In the genomic region with DNA sequence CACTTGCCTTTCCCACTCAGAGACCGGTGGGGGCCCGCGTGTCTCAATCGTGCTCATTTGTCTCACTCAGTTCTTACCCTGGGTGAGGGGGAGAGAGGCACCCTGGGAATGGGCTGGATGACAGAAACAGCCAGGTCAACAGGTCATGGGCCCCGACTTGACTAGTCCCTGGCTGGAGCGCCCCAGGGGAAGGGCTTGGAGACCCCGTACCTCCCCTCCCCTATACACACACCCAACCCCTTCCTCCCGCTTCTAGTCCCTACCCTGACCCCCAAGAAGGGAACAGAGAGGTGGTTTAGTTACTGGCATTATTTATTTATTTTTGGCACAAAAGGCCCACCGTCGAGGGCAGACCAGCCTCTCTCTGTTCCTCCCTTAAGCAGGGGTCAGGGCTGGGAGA, we compare ENCODE assay signal across 11 mouse cellular contexts. TPM values are rescaled to one million over a fixed set of nuclear protein-coding genes. Genes with fewer than 3 reads are reported as not detected.
DNase-seq lines count a peak whose midpoint lies in the region; ATAC-seq and TF ChIP-seq lines count a peak whose summit lies in the region.
"Had no signal": no experiment of that assay in that cellular context is flagged by ENCODE, and none has a peak within 500 bp of the region (broad histone marks: within the 10 kb centered on the region; RNA-seq: fewer than 3 reads in every experiment).

No protein-coding gene starts in this region.

- WGBS in hindbrain, embryonic 11.5 days = 8% methylated on average over 10 of the region's 10 CpGs
- WGBS in hindbrain, embryonic 14.5 days = 5% methylated on average over 10 of the region's 10 CpGs
- 6% methylated on average over 10 of the region's 10 CpGs for WGBS in stomach, embryonic 14.5 days
- 24% methylated on average over 10 of the region's 10 CpGs for WGBS in stomach, postnatal 0 days
- WGBS in forebrain, embryonic 15.5 days = 17% methylated on average over 10 of the region's 10 CpGs

- no peaks in the 10 kb centered on the region for H3K9me3 ChIP-seq in hindbrain, embryonic 11.5 days (ENCODE audit: control insufficient read depth, low read length)
- H3K9me3 ChIP-seq in hindbrain, embryonic 14.5 days (ENCODE audit: control insufficient read depth, low read length) = no peaks in the 10 kb centered on the region
- no peaks in the 10 kb centered on the region for H3K9me3 ChIP-seq in stomach, embryonic 14.5 days (ENCODE audit: control insufficient read depth, low read depth, low read length)
- H3K9me3 ChIP-seq in stomach, postnatal 0 days (ENCODE audit: control insufficient read depth, low read length) = no peaks in the 10 kb centered on the region
- H3K9me3 ChIP-seq in forebrain, embryonic 15.5 days = no peaks in the 10 kb centered on the region
- H3K9me3 ChIP-seq: G1E had no signal

- peaks cover 7% of the 10 kb centered on the region; the same call in 1 of the 2 replicates for H3K36me3 ChIP-seq in hindbrain, embryonic 11.5 days (ENCODE audit: control insufficient read depth, insufficient read depth, low read length)
- H3K36me3 ChIP-seq in hindbrain, embryonic 14.5 days (replicated peaks; ENCODE audit: control insufficient read depth, insufficient read depth) = peaks cover 43% of the 10 kb centered on the region
- H3K36me3 ChIP-seq in stomach, embryonic 14.5 days (ENCODE audit: control insufficient read depth, insufficient read depth, low read length) = peaks cover 19% of the 10 kb centered on the region
- peaks cover 4% of the 10 kb centered on the region; the same call in 1 of the 2 replicates for H3K36me3 ChIP-seq in stomach, postnatal 0 days (ENCODE audit: control insufficient read depth, insufficient read depth, low read length)
- H3K36me3 ChIP-seq in forebrain, embryonic 15.5 days = peaks cover 26% of the 10 kb centered on the region

- H3K27ac ChIP-seq in hindbrain, embryonic 11.5 days (ENCODE audit: low read depth, low read length) = peak overlapping the region; percentile 48; the same call in 1 of the 2 replicates
- H3K27ac ChIP-seq in hindbrain, embryonic 14.5 days = no peak overlapping the region
- no peak overlapping the region for H3K27ac ChIP-seq in stomach, embryonic 14.5 days (ENCODE audit: low read length)
- H3K27ac ChIP-seq in stomach, postnatal 0 days (replicated peaks) = no peak overlapping the region
- no peak overlapping the region for H3K27ac ChIP-seq in forebrain, embryonic 15.5 days (replicated peaks)

- peaks cover 8% of the 10 kb centered on the region; the same call in 1 of the 2 replicates for H3K4me1 ChIP-seq in hindbrain, embryonic 11.5 days (replicated peaks; ENCODE audit: control insufficient read depth, insufficient read depth, low read length)
- no peaks in the 10 kb centered on the region; the same call in 1 of the 2 replicates for H3K4me1 ChIP-seq in hindbrain, embryonic 14.5 days (replicated peaks; ENCODE audit: control insufficient read depth, insufficient read depth, low read length)
- no peaks in the 10 kb centered on the region; the same call in 1 of the 2 replicates for H3K4me1 ChIP-seq in stomach, embryonic 14.5 days (ENCODE audit: control insufficient read depth, insufficient read depth, low read length)
- H3K4me1 ChIP-seq in stomach, postnatal 0 days (replicated peaks; ENCODE audit: control insufficient read depth, insufficient read depth) = no peaks in the 10 kb centered on the region
- peaks cover 5% of the 10 kb centered on the region for H3K4me1 ChIP-seq in forebrain, embryonic 15.5 days

- no peak overlapping the region for H3K4me3 ChIP-seq in hindbrain, embryonic 11.5 days (ENCODE audit: low read depth, low read length)
- H3K4me3 ChIP-seq in hindbrain, embryonic 14.5 days (replicated peaks; ENCODE audit: low read length) = no peak overlapping the region
- H3K4me3 ChIP-seq in stomach, embryonic 14.5 days (ENCODE audit: low read depth, low read length) = no peak overlapping the region
- H3K4me3 ChIP-seq in stomach, postnatal 0 days (ENCODE audit: low read depth, low read length) = no peak overlapping the region
- H3K4me3 ChIP-seq in forebrain, embryonic 15.5 days = no peak overlapping the region

- no peak overlapping the region; the same call in 1 of the 2 replicates for H3K9ac ChIP-seq in hindbrain, embryonic 11.5 days (ENCODE audit: low read depth, low read length)
- H3K9ac ChIP-seq in hindbrain, embryonic 14.5 days = no peak overlapping the region
- no peak overlapping the region for H3K9ac ChIP-seq in stomach, embryonic 14.5 days (replicated peaks; ENCODE audit: low read depth, low read length)
- no peak overlapping the region for H3K9ac ChIP-seq in stomach, postnatal 0 days (ENCODE audit: low read length)
- H3K9ac ChIP-seq in forebrain, embryonic 15.5 days (replicated peaks) = no peak overlapping the region

- H3K27me3 ChIP-seq in hindbrain, embryonic 11.5 days (ENCODE audit: control insufficient read depth, insufficient read depth, low read length) = no peaks in the 10 kb centered on the region
- no peaks in the 10 kb centered on the region for H3K27me3 ChIP-seq in hindbrain, embryonic 14.5 days (ENCODE audit: control insufficient read depth, insufficient read depth, low read length)
- H3K27me3 ChIP-seq in stomach, embryonic 14.5 days (ENCODE audit: control insufficient read depth, insufficient read depth, low read length) = no peaks in the 10 kb centered on the region
- H3K27me3 ChIP-seq in stomach, postnatal 0 days (ENCODE audit: control insufficient read depth, insufficient read depth, low read length) = no peaks in the 10 kb centered on the region
- H3K27me3 ChIP-seq in forebrain, embryonic 15.5 days = no peaks in the 10 kb centered on the region

- TF ChIP-seq EP300 in stomach, postnatal 0 days (optimal IDR thresholded peaks at IDR 0.05) = no peak

- no peak overlapping the region for H3K4me2 ChIP-seq in hindbrain, embryonic 11.5 days (replicated peaks; ENCODE audit: low read depth, low read length)
- no peak overlapping the region for H3K4me2 ChIP-seq in hindbrain, embryonic 14.5 days (replicated peaks)
- no peak overlapping the region for H3K4me2 ChIP-seq in stomach, embryonic 14.5 days (replicated peaks; ENCODE audit: low read depth, low read length)
- no peak overlapping the region for H3K4me2 ChIP-seq in stomach, postnatal 0 days (replicated peaks; ENCODE audit: low read depth)
- no peak overlapping the region for H3K4me2 ChIP-seq in forebrain, embryonic 15.5 days (replicated peaks)

- no peak for TF ChIP-seq CTCF in stomach, postnatal 0 days (IDR thresholded peaks at IDR 0.05; ENCODE audit: low read depth)

- peak; percentile 25 for ATAC-seq in hindbrain, embryonic 11.5 days (ENCODE audit: low FRiP score)
- ATAC-seq in hindbrain, embryonic 14.5 days (ENCODE audit: low FRiP score) = no peak
- ATAC-seq in stomach, embryonic 14.5 days (ENCODE audit: insufficient number of reproducible peaks, insufficient read depth, low FRiP score, low read depth) = 0 out of 2 replicates have a peak, but pooled peaks have one; percentile 39
- no peak for ATAC-seq in stomach, postnatal 0 days (ENCODE audit: low FRiP score, low TSS enrichment)
- ATAC-seq in forebrain, embryonic 15.5 days (replicated peaks) = 0 out of 2 replicates have a peak, but pooled peaks have one; percentile 12

- peak; percentile 59 for DNase-seq in hindbrain, embryonic 11.5 days (ENCODE audit: low spot score)
- DNase-seq in hindbrain, embryonic 14.5 days (ENCODE audit: low spot score) = no peak
- DNase-seq in stomach, postnatal 0 days (ENCODE audit: low spot score) = no peak
- no peak for DNase-seq in frontal cortex, postnatal 10 days (ENCODE audit: low spot score in 2 of 2)
- DNase-seq in spleen, postnatal 4 days (ENCODE audit: low spot score in 2 of 2) = no peak
- no peak for DNase-seq in ovary, postnatal 36 days (ENCODE audit: low spot score)
- DNase-seq: adrenal gland, postnatal 25 days; lung, adult 18-20 months had no signal

RNA-seq across cellular contexts. Expression of a gene that starts 16.2 kb away (rescaled TPM):
- polyA plus RNA-seq in hindbrain, embryonic 11.5 days (2014; fragmentation: Nextera tagmentation; extraction: Ambion mirVana) = 17.9 and 19.9 TPM in 2 replicates
- polyA plus RNA-seq in hindbrain, embryonic 14.5 days (2014; fragmentation: Nextera tagmentation; extraction: Ambion mirVana) = 29.3 and 29.4 TPM in 2 replicates
- 25.9 and 27.9 TPM in 2 replicates for polyA plus RNA-seq in stomach, embryonic 14.5 days (2014; fragmentation: Nextera tagmentation; extraction: Ambion mirVana)
- 12.1 and 12.9 TPM in 2 replicates for polyA plus RNA-seq in stomach, postnatal 0 days (2015; fragmentation: Nextera tagmentation; extraction: Ambion mirVana)
- polyA plus RNA-seq in forebrain, embryonic 15.5 days (2015; fragmentation: Nextera tagmentation; extraction: Ambion mirVana) = 35.8 and 40.8 TPM in 2 replicates

RNA-seq across cellular contexts. Expression of a gene that starts 16.4 kb away (rescaled TPM):
- polyA plus RNA-seq in hindbrain, embryonic 11.5 days (2014; fragmentation: Nextera tagmentation; extraction: Ambion mirVana) = 8.9 and 14.4 TPM in 2 replicates
- 21.0 and 22.5 TPM in 2 replicates for polyA plus RNA-seq in hindbrain, embryonic 14.5 days (2014; fragmentation: Nextera tagmentation; extraction: Ambion mirVana)
- 12.3 and 13.0 TPM in 2 replicates for polyA plus RNA-seq in stomach, embryonic 14.5 days (2014; fragmentation: Nextera tagmentation; extraction: Ambion mirVana)
- polyA plus RNA-seq in stomach, postnatal 0 days (2015; fragmentation: Nextera tagmentation; extraction: Ambion mirVana) = 1.7 and 2.2 TPM in 2 replicates
- 15.9 and 17.1 TPM in 2 replicates for polyA plus RNA-seq in forebrain, embryonic 15.5 days (2015; fragmentation: Nextera tagmentation; extraction: Ambion mirVana)

Comparison
In these comparisons a context has a peak if more than half of its experiments do, and no peak if none do; other contexts are left out.
1. ATAC-seq: peak in hindbrain, embryonic 11.5 days (single experiment), stomach, embryonic 14.5 days (single experiment) and forebrain, embryonic 15.5 days (single experiment); none in hindbrain, embryonic 14.5 days (single experiment) and stomach, postnatal 0 days (single experiment).